Mouse (Mus musculus) stomach, postnatal 0 days (tissue): ENCODE results near the gene Mllt6. TPM values are rescaled to one million over a fixed set of nuclear protein-coding genes. Genes with fewer than 3 reads are reported as not detected.

Experiments
- ATAC-seq: fragments of 200-750 bp; cut with Nextera tagmentation; 2 replicates; pipeline ENCODE4 v1.8.0; 2017; ENCODE audit not compliant: low FRiP score, low TSS enrichment
- DNase-seq: peaks from one replicate; pipeline ENCODE4 v3.0.0-alpha.2; 2016; ENCODE audit warnings: low spot score
- H3K27ac ChIP-seq: fragments of 300-500 bp; sonication (generic); replicated peaks from 2 replicates; pipeline ENCODE4 v1.5.1; 2014; ENCODE audit warnings: mild to moderate bottlenecking, control low read depth
- H3K27me3 ChIP-seq: fragments of 300-500 bp; sonication (generic); 2 replicates; pipeline ENCODE4 v1.6.1; 2014; ENCODE audit warnings: low read length; ENCODE audit not compliant: control insufficient read depth, insufficient read depth
- H3K36me3 ChIP-seq: fragments of 300-500 bp; sonication (generic); 2 replicates; pipeline ENCODE4 v1.6.1; 2014; ENCODE audit warnings: low read length, mixed read lengths; ENCODE audit not compliant: control insufficient read depth, insufficient read depth
- H3K4me1 ChIP-seq: fragments of 300-500 bp; sonication (generic); replicated peaks from 2 replicates; pipeline ENCODE4 v1.6.1; 2014; ENCODE audit warnings: antibody characterized with exemption; ENCODE audit not compliant: control insufficient read depth, insufficient read depth
- H3K4me2 ChIP-seq: fragments of 300-500 bp; sonication (generic); replicated peaks from 2 replicates; pipeline ENCODE4 v1.6.1; 2014; ENCODE audit warnings: low read depth, mild to moderate bottlenecking, control low read depth, moderate library complexity
- H3K4me3 ChIP-seq: fragments of 300-500 bp; sonication (generic); 2 replicates; pipeline ENCODE4 v1.5.1; 2014; ENCODE audit warnings: low read depth, low read length, control low read depth
- H3K9ac ChIP-seq: fragments of 300-500 bp; sonication (generic); 2 replicates; pipeline ENCODE4 v1.6.1; 2014; ENCODE audit warnings: mild to moderate bottlenecking, low read length, control low read depth, mixed read lengths
- H3K9me3 ChIP-seq: fragments of 300-500 bp; sonication (generic); 2 replicates; pipeline ENCODE4 v1.6.1; 2016; ENCODE audit warnings: low read length; ENCODE audit not compliant: control insufficient read depth
- CTCF ChIP-seq: IDR thresholded peaks from 2 replicates; pipeline ENCODE4 v1.5.1; 2016; ENCODE audit warnings: antibody characterized with exemption, low read depth, mild to moderate bottlenecking, moderate library complexity
- EP300 ChIP-seq: optimal IDR thresholded peaks from 2 replicates; pipeline ENCODE3; 2016; ENCODE audit warnings: antibody characterized with exemption
- WGBS: fragments of 180-500 bp; shearing (Covaris S2); extraction: QIAGEN DNeasy Blood & Tissue Kit; methylation state at CpG from one replicate; pipeline ENCODE4 v1.1.7; 2014; 5-methylcytosine and 5-hydroxymethylcytosine counted together
- polyA plus RNA-seq: library from polyadenylated mRNA; unstranded; fragments of >200 nt; fragmentation: Nextera tagmentation; extraction: Ambion mirVana; gene quantifications from 2 replicates; pipeline ENCODE4 v1.2.1, GENCODE M21; 2015

Mllt6 gene
- polyA plus RNA-seq, 1 experiment from 2014 or later: 1.1 TPM

- WGBS: 42% methylated on average over 9 of the region's 9 CpGs
Measured at GRCm38 (mm10) chr11:97695712-97696401, 32.6 kb downstream of the Mllt6 start.

DNA sequence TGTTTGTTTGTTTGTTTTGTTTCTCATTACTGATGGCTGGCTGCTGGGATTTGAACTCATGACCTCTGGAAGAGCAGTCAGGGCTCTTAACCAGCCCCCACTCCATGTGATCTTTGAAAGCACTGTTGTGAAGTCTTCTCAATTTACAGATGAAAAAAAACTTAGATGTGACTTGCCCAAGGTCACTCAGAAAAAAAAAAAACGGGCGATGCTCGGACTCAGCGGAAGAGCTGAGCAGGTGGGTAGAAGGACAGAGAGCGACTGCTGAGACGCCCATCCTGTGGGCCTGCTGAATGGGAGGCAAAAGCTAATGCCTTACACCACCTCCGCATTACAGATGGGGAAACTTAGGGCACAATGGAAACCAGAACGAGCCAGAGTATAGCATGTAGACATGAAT is 33.5 kb downstream of the Mllt6 start:
- no peak overlapping the region for H3K4me3 ChIP-seq
- no peak overlapping the region for H3K27ac ChIP-seq
- no peak for TF ChIP-seq CTCF
- no peak for TF ChIP-seq EP300
- WGBS: 81% methylated on average over 8 of the region's 8 CpGs
- DNase-seq (no peak), ATAC-seq (no peak)
- H3K36me3 ChIP-seq: peaks cover 10% of the 10 kb centered on the region
- peaks cover 8% of the 10 kb centered on the region; the same call in 1 of the 2 replicates for H3K4me1 ChIP-seq
- H3K4me2 ChIP-seq: no peak overlapping the region
- H3K9me3 ChIP-seq: no peaks in the 10 kb centered on the region
- no peaks in the 10 kb centered on the region for H3K27me3 ChIP-seq
- no peak overlapping the region for H3K9ac ChIP-seq

More at GRCm38 (mm10) chr11:97695712-97696401, 32.6 kb downstream of the Mllt6 start:
- H3K27ac ChIP-seq: 0 out of 2 replicates have a peak overlapping the region, but pooled peaks have one; percentile 18
- TF ChIP-seq CTCF: no peak
- TF ChIP-seq EP300: no peak
- H3K27me3 ChIP-seq: no peaks in the 10 kb centered on the region
- H3K4me2 ChIP-seq: 0 out of 2 replicates have a peak overlapping the region, but pooled peaks have one; percentile 3
- H3K9me3 ChIP-seq: no peaks in the 10 kb centered on the region
- H3K4me1 ChIP-seq: peaks cover 8% of the 10 kb centered on the region; the same call in 1 of the 2 replicates
- peak overlapping the region; percentile 13; the same call in 1 of the 2 replicates for H3K9ac ChIP-seq
- DNase-seq (peak; percentile 14), ATAC-seq (no peak)
- H3K4me3 ChIP-seq: no peak overlapping the region
- peaks cover 18% of the 10 kb centered on the region for H3K36me3 ChIP-seq

DNA sequence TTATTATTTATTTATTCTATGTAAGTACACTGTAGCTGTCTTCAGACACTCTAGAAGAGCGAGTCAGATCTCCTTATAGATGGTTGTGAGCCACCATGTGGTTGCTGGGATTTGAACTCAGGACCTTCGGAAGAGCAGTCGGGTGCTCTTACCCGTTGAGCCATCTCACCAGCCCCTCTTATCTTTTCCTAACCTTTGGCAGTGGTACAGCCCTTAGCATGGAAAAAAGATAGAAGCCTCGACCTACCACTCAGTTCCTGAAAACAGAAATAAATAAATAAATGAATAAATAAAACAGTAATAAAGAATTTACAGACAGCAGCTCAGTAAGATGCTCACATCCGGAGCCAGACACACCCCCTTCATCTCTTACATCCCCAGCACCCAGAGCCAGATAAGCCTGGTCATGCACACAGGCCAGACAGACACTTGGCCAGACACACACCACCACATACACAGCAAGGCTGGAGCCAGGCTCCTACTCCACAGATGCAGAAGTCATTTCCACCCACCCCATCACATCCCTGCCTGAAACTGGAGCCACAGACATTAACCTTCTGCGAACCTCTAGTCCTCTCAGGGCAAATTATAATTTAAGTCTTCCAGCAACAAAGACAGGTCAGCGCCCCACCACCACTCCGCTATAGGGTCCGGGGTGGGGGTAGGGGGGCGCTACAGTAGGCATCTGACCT is 34.1 kb downstream of the Mllt6 start:
- H3K9ac ChIP-seq: peak overlapping the region; percentile 91; the same call in 1 of the 2 replicates
- peaks cover 8% of the 10 kb centered on the region; the same call in 1 of the 2 replicates for H3K4me1 ChIP-seq
- no peak overlapping the region for H3K27ac ChIP-seq

GRCm38 (mm10) chr11:97697891-97698529 is 34.8 kb downstream of the Mllt6 start:
- H3K4me1 ChIP-seq: peaks cover 8% of the 10 kb centered on the region; the same call in 1 of the 2 replicates
- peak overlapping the region; percentile 99 for H3K27ac ChIP-seq
- DNase-seq (peak; percentile 29), ATAC-seq (no peak)
- no peaks in the 10 kb centered on the region for H3K9me3 ChIP-seq
- WGBS: under 1% methylated on average over 14 of the region's 14 CpGs
- peak overlapping the region; percentile 91 for H3K9ac ChIP-seq
- no peak for TF ChIP-seq EP300
- no peak for TF ChIP-seq CTCF
- peak overlapping the region; percentile 93 for H3K4me2 ChIP-seq
- peaks cover 2% of the 10 kb centered on the region; the same call in 1 of the 2 replicates for H3K36me3 ChIP-seq
- H3K27me3 ChIP-seq: no peaks in the 10 kb centered on the region
- peak overlapping the region; percentile 91 for H3K4me3 ChIP-seq

More for the DNA sequence above, 34.1 kb downstream of the Mllt6 start:
- no peak for TF ChIP-seq CTCF
- TF ChIP-seq EP300: no peak
- H3K27me3 ChIP-seq: no peaks in the 10 kb centered on the region
- peaks cover 6% of the 10 kb centered on the region for H3K36me3 ChIP-seq
- peak; percentile 13 for DNase-seq
- ATAC-seq: no peak
- 46% methylated on average over 11 of the region's 11 CpGs for WGBS
- H3K9me3 ChIP-seq: no peaks in the 10 kb centered on the region
- H3K4me3 ChIP-seq: peak overlapping the region; percentile 91
- H3K4me2 ChIP-seq: peak overlapping the region; percentile 93

GRCm38 (mm10) chr11:97698741-97699611 is 35.8 kb downstream of the Mllt6 start:
- DNase-seq (peak; percentile 90), ATAC-seq (no peak)
- under 1% methylated on average over 55 of the region's 63 CpGs for WGBS
- H3K4me1 ChIP-seq: peaks cover 8% of the 10 kb centered on the region; the same call in 1 of the 2 replicates
- H3K9ac ChIP-seq: peak overlapping the region; percentile 91
- TF ChIP-seq CTCF (peak; percentile 70), EP300 (no peak)
- H3K27ac ChIP-seq: peak overlapping the region; percentile 99
- no peaks in the 10 kb centered on the region; the same call in 1 of the 2 replicates for H3K36me3 ChIP-seq
- H3K4me3 ChIP-seq: peak overlapping the region; percentile 91
- no peaks in the 10 kb centered on the region for H3K27me3 ChIP-seq
- H3K9me3 ChIP-seq: no peaks in the 10 kb centered on the region
- H3K4me2 ChIP-seq: peak overlapping the region; percentile 93
